In the genomic region with DNA sequence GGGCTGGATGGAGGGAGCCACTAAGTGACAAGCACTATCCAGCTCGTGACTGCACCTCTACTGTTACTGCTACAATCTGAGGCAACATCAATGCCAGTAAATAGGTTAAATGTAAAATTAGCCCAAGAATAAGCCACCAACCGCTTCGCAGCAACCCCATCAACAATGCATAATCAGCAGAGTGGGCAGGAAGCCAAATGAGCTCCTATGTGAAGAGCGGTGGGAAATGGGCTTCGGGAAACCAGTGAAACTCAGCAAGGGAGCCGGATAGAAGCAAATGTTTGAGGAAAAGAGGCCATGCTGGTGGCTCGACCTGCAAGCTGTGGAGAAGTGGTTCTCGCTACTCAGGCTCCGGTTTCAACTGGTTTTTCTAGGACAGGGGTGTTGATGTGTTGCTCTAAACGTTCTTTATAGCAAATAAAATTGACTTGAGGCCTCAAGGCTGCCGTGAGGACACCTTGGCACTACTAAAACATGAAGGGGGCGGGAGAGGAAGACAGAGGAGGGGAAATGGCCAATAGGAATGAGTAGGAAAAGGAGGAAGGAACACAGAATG, we compare ENCODE assay signal across 13 mouse cellular contexts. TPM values are rescaled to one million over a fixed set of nuclear protein-coding genes. Genes with fewer than 3 reads are reported as not detected.
DNase-seq lines count a peak whose midpoint lies in the region; ATAC-seq and TF ChIP-seq lines count a peak whose summit lies in the region.
"Had no signal": no experiment of that assay in that cellular context is flagged by ENCODE, and none has a peak within 500 bp of the region (broad histone marks: within the 10 kb centered on the region; RNA-seq: fewer than 3 reads in every experiment).

No protein-coding gene starts in this region.

- H3K27me3 ChIP-seq in forebrain, embryonic 13.5 days = no peaks in the 10 kb centered on the region
- no peaks in the 10 kb centered on the region for H3K27me3 ChIP-seq in forebrain, embryonic 12.5 days
- H3K27me3 ChIP-seq in kidney, adult 2 months (replicated peaks; ENCODE audit: control insufficient read depth, insufficient read depth, low read length) = no peaks in the 10 kb centered on the region
- no peaks in the 10 kb centered on the region for H3K27me3 ChIP-seq in kidney, embryonic 14.5 days (ENCODE audit: control insufficient read depth, insufficient read depth, low read length)
- H3K27me3 ChIP-seq: liver, embryonic 12.5 days had no signal

- no peaks in the 10 kb centered on the region for H3K9me3 ChIP-seq in forebrain, embryonic 13.5 days (replicated peaks)
- no peaks in the 10 kb centered on the region for H3K9me3 ChIP-seq in forebrain, embryonic 12.5 days
- H3K9me3 ChIP-seq in kidney, embryonic 14.5 days (ENCODE audit: control insufficient read depth, low read length) = no peaks in the 10 kb centered on the region
- H3K9me3 ChIP-seq: liver, embryonic 12.5 days had no signal

- H3K4me3 ChIP-seq in forebrain, embryonic 13.5 days = no peak overlapping the region
- no peak overlapping the region for H3K4me3 ChIP-seq in forebrain, embryonic 12.5 days (replicated peaks)
- no peak overlapping the region for H3K4me3 ChIP-seq in kidney, adult 2 months (ENCODE audit: insufficient read depth, low read depth, low read length)
- H3K4me3 ChIP-seq in kidney, embryonic 14.5 days (ENCODE audit: low read length) = no peak overlapping the region
- H3K4me3 ChIP-seq: liver, embryonic 12.5 days had no signal

- no peak for TF ChIP-seq POLR2A in kidney, adult 2 months (IDR thresholded peaks at IDR 0.05; ENCODE audit: low read depth, low read length)

- peaks cover 48% of the 10 kb centered on the region for H3K4me1 ChIP-seq in forebrain, embryonic 13.5 days
- peaks cover 24% of the 10 kb centered on the region for H3K4me1 ChIP-seq in forebrain, embryonic 12.5 days
- H3K4me1 ChIP-seq in kidney, adult 2 months (ENCODE audit: control insufficient read depth, insufficient read depth, low read length) = peaks cover 6% of the 10 kb centered on the region; the same call in 1 of the 2 replicates
- no peaks in the 10 kb centered on the region for H3K4me1 ChIP-seq in kidney, embryonic 14.5 days (ENCODE audit: control insufficient read depth, insufficient read depth, low read length)
- H3K4me1 ChIP-seq: liver, embryonic 12.5 days had no signal

- H3K4me2 ChIP-seq in forebrain, embryonic 13.5 days = no peak overlapping the region; the same call in 1 of the 2 replicates
- no peak overlapping the region for H3K4me2 ChIP-seq in forebrain, embryonic 12.5 days
- no peak overlapping the region for H3K4me2 ChIP-seq in kidney, embryonic 14.5 days (replicated peaks; ENCODE audit: low read depth, low read length)
- H3K4me2 ChIP-seq: liver, embryonic 12.5 days had no signal

- peak; percentile 46; the same call in 1 of the 2 replicates for ATAC-seq in forebrain, embryonic 13.5 days
- ATAC-seq in forebrain, embryonic 12.5 days (ENCODE audit: low FRiP score) = no peak; the same call in 1 of the 2 replicates
- ATAC-seq in kidney, embryonic 14.5 days (ENCODE audit: low FRiP score, low TSS enrichment) = no peak
- ATAC-seq: liver, embryonic 12.5 days; lung, postnatal 0 days had no signal

- peaks cover 9% of the 10 kb centered on the region; the same call in 1 of the 2 replicates for H3K36me3 ChIP-seq in forebrain, embryonic 13.5 days (ENCODE audit: poor library complexity, severe bottlenecking)
- H3K36me3 ChIP-seq in forebrain, embryonic 12.5 days (replicated peaks) = peaks cover 4% of the 10 kb centered on the region; the same call in 1 of the 2 replicates
- H3K36me3 ChIP-seq in kidney, adult 2 months (ENCODE audit: control insufficient read depth, insufficient read depth, low read length) = no peaks in the 10 kb centered on the region
- peaks cover 32% of the 10 kb centered on the region for H3K36me3 ChIP-seq in kidney, embryonic 14.5 days (ENCODE audit: control insufficient read depth, insufficient read depth, low read length)

- H3K9ac ChIP-seq in forebrain, embryonic 13.5 days = no peak overlapping the region
- H3K9ac ChIP-seq in forebrain, embryonic 12.5 days = no peak overlapping the region
- H3K9ac ChIP-seq in kidney, embryonic 14.5 days (ENCODE audit: low read depth, low read length) = no peak overlapping the region
- H3K9ac ChIP-seq: liver, embryonic 12.5 days had no signal

- whole genome bisulfite sequencing in forebrain, embryonic 13.5 days = 39% methylated on average over 12 of the region's 12 CpGs
- WGBS in forebrain, embryonic 12.5 days = 62% methylated on average over 12 of the region's 12 CpGs
- 68% methylated on average over 12 of the region's 12 CpGs for WGBS in kidney, adult 2 months
- WGBS in kidney, embryonic 14.5 days = 87% methylated on average over 12 of the region's 12 CpGs

- peak; percentile 61 for DNase-seq in kidney, adult 2 months
- DNase-seq in right cerebral cortex, postnatal 4 days = peak; percentile 34
- DNase-seq in right cerebral cortex, postnatal 25 days = no peak
- peak; percentile 16 for DNase-seq in retina, postnatal 7 days (ENCODE audit: low read depth, low spot score)
- DNase-seq in spleen, postnatal 4 days (ENCODE audit: low spot score in 2 of 2) = no peak
- DNase-seq: adrenal gland, adult 8-10 months; heart, adult 18-20 months; thymus, adult 2 months had no signal

- no peak for TF ChIP-seq CTCF in kidney, adult 2 months (conservative IDR thresholded peaks at IDR 0.05; ENCODE audit: insufficient read depth, insufficient read length, low read depth, low read length)

- peak overlapping the region; percentile 19; the same call in 1 of the 2 replicates for H3K27ac ChIP-seq in forebrain, embryonic 13.5 days
- H3K27ac ChIP-seq in forebrain, embryonic 12.5 days = no peak overlapping the region
- H3K27ac ChIP-seq in kidney, adult 2 months (ENCODE audit: insufficient read depth, low read depth, low read length) = peak overlapping the region; percentile 24; the same call in 1 of the 2 replicates
- H3K27ac ChIP-seq in kidney, embryonic 14.5 days (ENCODE audit: low read depth, low read length) = no peak overlapping the region
- H3K27ac ChIP-seq: liver, embryonic 12.5 days had no signal

RNA-seq across cellular contexts. Expression of a gene that starts 50.3 kb away (rescaled TPM):
- 5.7 and 6.5 TPM in 2 replicates for polyA plus RNA-seq in forebrain, embryonic 13.5 days (2015; fragmentation: Nextera tagmentation; extraction: Ambion mirVana)
- 5.7 and 5.9 TPM in 2 replicates for polyA plus RNA-seq in forebrain, embryonic 12.5 days (2016; fragmentation: Nextera tagmentation; extraction: Ambion mirVana)
- polyA plus RNA-seq in kidney, adult 2 months (2012; rRNA removed) = 6.9 and 7.4 TPM in 2 replicates
- polyA plus RNA-seq in kidney, embryonic 14.5 days (2014; fragmentation: Nextera tagmentation; extraction: Ambion mirVana) = 4.8 and 6.2 TPM in 2 replicates

Comparison
In these comparisons a context has a peak if more than half of its experiments do, and no peak if none do; other contexts are left out.
1. H3K27ac ChIP-seq: peak in forebrain, embryonic 13.5 days (single experiment) and kidney, adult 2 months (single experiment); none in forebrain, embryonic 12.5 days (single experiment) and kidney, embryonic 14.5 days (single experiment).
2. DNase-seq: peak in kidney, adult 2 months (single experiment), right cerebral cortex, postnatal 4 days (single experiment) and retina, postnatal 7 days (single experiment); none in right cerebral cortex, postnatal 25 days (single experiment) and spleen, postnatal 4 days (0 of 2).